Mouse (Mus musculus): Measurements from ENCODE around the gene Notch2.

Notch2 gene

GRCm38 (mm10) chr3:98050492-98051406, 37.4 kb downstream of the Notch2 start:
- no peak for DNase-seq (ENCODE audit: low read depth, low spot score)

DNA sequence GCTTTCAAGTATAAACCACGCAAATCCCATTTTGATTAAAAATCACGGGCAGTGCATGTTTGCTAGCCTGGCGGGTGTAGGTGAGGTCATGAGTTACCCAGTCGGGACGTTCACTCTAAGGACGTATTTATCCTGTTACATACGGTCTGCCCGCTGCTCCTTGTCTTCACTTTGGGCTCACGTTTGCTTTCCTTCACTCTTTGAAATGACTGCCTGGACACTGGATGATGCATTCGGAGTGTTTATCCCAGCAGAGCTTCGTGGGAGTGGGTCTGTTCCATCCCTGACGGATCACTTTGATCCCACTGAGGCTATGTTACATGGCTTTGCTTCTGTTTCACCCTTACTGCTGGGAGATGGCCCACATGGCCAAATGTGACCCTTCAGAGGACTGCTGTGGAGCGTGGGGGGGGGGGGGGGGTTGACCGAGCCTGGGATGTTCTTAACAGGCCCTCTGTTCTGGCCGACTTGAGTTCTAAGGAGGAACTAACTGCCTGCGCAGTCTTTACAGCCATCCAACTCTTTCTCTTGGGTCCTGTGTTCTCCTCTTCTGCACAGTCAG, 38.2 kb downstream of the Notch2 start:
- DNase-seq (ENCODE audit: low read depth, low spot score) = no peak

GRCm38 (mm10) chr3:98052507-98053430, 39.4 kb downstream of the Notch2 start:
- no peak for DNase-seq (ENCODE audit: low read depth, low spot score)

DNA sequence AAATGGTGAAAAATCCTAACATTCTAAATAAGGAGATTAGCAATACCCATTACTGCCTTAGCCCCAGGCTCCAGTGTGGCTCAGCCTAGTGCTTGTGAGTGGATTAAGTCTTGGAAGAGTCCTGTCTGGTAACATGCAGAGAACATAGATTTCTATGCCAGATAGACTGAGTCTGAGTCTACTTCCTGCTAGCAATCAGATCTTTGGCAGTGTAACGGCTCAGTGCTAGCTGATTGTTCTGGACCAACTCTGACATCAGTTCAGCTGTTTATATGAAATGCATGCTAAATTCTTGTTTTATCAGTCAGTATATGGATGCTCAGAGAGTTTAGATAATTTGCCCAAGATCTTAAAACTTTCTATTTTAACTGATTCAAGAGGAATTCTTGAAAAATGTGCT, 40.5 kb downstream of the Notch2 start:
- DNase-seq (ENCODE audit: low read depth, low spot score) = peak; percentile 12

- no peak for DNase-seq (ENCODE audit: low read depth, low spot score)
Measured at GRCm38 (mm10) chr3:98054334-98055007, 41.1 kb downstream of the Notch2 start.

- no peak for DNase-seq (ENCODE audit: low read depth, low spot score)
Measured at GRCm38 (mm10) chr3:98055008-98055345, 41.6 kb downstream of the Notch2 start.

- DNase-seq (ENCODE audit: low read depth, low spot score) = no peak
Measured at GRCm38 (mm10) chr3:98055808-98056728, 42.7 kb downstream of the Notch2 start.

DNA sequence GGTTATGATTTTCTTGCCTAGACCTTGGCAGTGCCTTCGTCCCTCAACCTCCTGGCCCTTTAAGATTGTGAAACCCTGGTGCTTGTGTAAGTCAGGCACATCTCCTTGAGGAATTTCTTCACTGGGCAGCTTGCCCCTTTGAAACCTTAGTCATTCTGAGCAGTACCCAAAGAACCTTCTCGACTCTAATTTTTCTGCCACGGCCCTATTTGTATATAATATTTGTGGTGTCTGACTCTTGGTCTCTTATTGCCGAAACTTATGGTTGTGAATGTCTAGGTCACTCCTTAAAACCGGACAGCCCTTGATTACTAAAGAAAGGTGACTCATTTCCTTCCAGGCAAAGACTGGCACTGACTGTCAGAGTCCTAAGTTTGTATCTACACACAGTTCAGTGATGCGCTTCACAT, 43.6 kb downstream of the Notch2 start:
- no peak for DNase-seq (ENCODE audit: low read depth, low spot score)

DNA sequence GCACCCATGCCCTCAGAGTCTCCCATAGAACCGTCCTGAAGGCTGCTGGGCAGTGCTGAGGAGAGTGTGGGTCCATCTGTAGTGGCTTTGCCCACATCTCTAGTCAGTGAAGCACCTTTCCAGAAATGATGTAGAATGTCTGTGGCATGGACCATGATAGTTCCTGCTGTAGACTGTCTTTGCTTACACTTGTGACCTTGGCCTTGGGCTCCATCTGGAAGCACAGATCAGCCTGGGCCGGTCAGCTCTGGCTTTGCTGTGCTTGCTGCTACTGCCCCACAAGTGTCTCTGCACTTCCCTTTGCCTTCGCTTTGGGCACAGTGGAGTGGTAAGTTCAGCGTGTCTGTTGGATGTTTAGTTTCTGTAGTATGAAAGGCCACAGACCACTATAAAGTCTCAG, 45.7 kb downstream of the Notch2 start:
- no peak for DNase-seq (ENCODE audit: low read depth, low spot score)

GRCm38 (mm10) chr3:98060981-98061660, 47.8 kb downstream of the Notch2 start:
- no peak for DNase-seq (ENCODE audit: low read depth, low spot score)

DNA sequence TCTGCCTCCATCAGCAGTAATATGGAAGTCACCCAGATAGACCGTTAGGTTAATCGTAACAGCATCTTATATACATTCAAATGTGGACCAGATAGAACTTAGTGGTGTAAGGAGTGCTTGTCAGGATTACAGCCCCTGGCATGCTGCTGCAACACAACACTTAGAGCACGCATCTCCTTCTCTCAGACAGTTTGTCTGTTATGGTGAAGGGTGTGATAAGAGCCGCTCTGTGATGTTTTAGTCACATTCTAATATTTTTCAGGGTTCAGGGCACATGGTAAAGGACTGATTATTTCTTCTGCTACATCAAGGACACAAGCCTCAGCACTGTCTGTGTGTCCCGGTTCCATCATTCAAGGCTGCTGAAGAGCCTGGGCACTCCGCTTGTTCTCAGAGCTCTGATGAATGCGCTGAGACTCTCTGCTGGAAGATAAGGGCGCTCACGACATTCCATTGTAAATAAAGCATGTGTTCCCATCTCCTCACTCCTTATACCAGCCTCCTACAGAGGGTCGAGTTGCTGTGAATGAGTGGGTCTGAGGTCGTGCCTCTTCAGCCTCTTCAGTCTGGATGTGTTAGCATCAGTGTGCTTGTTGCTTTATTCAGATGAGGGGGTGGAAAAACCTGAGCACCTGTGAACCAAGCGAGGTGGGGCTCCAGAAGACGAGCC, 48.5 kb downstream of the Notch2 start:
- no peak for DNase-seq (ENCODE audit: low read depth, low spot score)

DNA sequence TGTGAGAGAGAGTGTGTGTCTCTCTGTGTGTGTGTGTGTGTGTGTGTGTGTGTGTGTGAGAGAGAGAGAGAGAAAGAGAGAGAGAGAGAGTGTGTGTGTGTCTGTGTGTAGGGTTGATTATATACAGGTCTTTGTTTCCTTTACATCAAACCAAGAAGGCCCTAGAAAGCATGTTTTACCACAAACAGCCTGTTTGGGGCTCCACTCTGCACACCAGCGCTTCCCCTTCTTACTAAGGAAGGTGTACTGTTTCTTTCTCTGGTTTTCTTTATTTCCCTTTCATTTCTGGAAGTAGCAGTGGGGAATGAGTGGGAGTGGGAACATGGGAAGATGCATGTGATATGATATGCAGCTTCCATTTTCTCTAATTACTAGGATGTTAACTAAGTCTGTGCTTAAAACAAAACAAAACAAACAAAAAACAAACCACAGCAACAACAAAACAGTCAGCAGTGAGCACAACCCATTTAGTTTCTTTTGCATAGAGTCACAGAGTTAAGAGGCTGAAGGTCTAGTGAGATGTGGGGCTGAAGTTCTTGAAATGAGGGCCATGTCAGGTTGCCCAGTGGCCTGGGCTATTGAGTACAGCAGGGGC, 49.4 kb downstream of the Notch2 start:
- peak; percentile 13 for DNase-seq (ENCODE audit: low read depth, low spot score)

DNA sequence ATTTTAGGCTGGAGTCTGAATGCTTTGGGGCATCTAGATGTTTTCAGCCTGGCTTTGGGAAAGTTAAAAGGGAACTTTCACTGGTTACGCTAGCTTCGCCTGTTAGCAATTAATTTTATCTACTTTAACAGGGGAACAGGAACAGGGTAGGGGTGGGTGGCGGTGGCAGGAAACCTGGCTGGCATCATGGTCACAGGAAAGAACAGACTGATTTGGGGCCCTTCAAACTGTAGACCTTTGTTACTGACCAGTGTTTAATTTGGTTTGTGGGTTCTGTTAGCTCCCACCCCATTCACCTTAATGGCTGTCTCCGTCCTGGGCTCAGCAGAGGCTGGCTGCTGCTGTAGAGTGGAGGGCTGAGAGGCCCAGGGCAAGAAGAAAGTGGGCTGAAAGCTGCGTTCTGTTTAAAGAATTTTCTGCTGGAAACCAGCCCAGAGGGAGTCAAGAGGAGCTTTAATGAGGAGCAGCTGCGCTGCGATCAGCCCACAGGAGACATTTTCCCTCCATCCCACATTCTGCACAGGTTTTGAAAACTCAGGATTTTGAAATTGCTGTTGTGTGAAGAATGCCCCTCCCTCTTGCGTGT, 50.0 kb downstream of the Notch2 start:
- no peak for DNase-seq (ENCODE audit: low read depth, low spot score)

GRCm38 (mm10) chr3:98063833-98064232, 50.5 kb downstream of the Notch2 start:
- DNase-seq (ENCODE audit: low read depth, low spot score) = no peak

- no peak for DNase-seq (ENCODE audit: low read depth, low spot score)
Measured at GRCm38 (mm10) chr3:98065004-98065403, 51.7 kb downstream of the Notch2 start.

DNA sequence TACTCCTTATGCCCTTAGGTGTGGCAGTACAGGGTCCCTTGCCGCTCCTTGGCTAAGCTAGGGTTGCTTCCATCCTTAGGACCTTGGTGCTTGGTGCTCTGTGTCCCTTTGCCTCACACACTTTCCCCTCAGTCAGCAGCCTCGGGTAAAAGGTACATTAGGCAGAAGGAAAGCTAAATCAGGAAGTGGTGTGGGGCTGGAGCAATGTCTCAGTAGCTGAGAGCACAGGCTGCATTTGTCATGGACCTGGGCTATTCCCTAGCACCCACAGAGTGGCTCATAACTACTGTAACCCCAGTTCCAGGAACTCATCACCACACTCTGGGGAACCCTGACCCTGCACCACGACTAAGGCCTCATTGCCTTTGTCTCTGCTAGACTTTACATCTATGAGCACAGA, 53.1 kb downstream of the Notch2 start:
- no peak for DNase-seq (ENCODE audit: low read depth, low spot score)

- no peak for DNase-seq (ENCODE audit: low read depth, low spot score)
Measured at GRCm38 (mm10) chr3:98067413-98067812, 54.1 kb downstream of the Notch2 start.

GRCm38 (mm10) chr3:98067852-98068491, 54.6 kb downstream of the Notch2 start:
- DNase-seq (ENCODE audit: low read depth, low spot score) = no peak
